28 mouse cellular contexts compared by ENCODE assay signal in the genomic region with DNA sequence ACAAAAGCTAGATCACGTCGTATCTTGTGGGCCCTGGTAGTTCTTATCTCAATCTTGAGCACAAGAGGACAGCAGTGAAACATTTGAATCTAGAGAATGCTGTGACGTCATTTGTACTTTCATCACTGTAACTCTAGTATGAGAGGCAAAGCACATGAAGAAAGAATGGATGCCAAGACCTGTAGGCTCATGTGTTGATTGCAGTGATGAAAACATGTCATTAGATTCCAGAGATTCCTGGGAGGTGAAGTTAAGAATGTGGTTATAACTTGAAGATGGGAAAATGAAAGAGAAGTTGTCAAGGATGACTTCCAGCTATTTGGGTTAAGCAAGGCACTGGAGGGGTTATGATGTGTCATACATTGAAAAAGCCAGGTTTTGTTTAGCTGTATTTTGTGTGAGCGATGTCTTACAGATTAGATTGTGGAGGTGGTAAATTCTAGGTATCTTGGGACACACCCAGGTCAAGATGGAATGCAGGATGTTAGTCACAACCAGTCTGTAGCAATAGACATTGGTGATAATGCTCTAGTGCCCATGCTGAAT.
"Had no signal": no experiment of that assay in that cellular context is flagged by ENCODE, and none has a peak within 500 bp of the region (broad histone marks: within the 10 kb centered on the region; RNA-seq: fewer than 3 reads in every experiment).

No protein-coding gene starts in this region.

- H3K27ac ChIP-seq: gastrocnemius, adult 2 months; heart, embryonic 10.5 days; hindbrain, embryonic 10.5 days; hindbrain, embryonic 12.5 days; hindbrain, embryonic 14.5 days; intestine, embryonic 15.5 days; layer of hippocampus, adult 2 months; left cerebral cortex, adult 2 months; limb, embryonic 10.5 days; limb, embryonic 12.5 days; liver, embryonic 13.5 days; liver, embryonic 15.5 days had no signal

- H3K4me2 ChIP-seq: heart, embryonic 12.5 days; hindbrain, embryonic 12.5 days; hindbrain, embryonic 14.5 days; intestine, embryonic 15.5 days; limb, embryonic 12.5 days; liver, embryonic 11.5 days; liver, embryonic 13.5 days; liver, embryonic 15.5 days had no signal

- ATAC-seq: hindbrain, embryonic 16.5 days; inflammation-experienced regulatory T-cells, adult 6 months; intestine, embryonic 15.5 days; intestine, postnatal 0 days had no signal

- H3K4me3 ChIP-seq: gastrocnemius, adult 2 months; heart, embryonic 10.5 days; heart, embryonic 12.5 days; hindbrain, embryonic 10.5 days; hindbrain, embryonic 12.5 days; intestine, embryonic 15.5 days; layer of hippocampus, adult 2 months; left cerebral cortex, adult 2 months; limb, embryonic 10.5 days; limb, embryonic 12.5 days; liver, embryonic 13.5 days; liver, embryonic 15.5 days had no signal

- DNase-seq: gastrocnemius, adult 2 months; gastrocnemius, postnatal 10 days; gastrocnemius, postnatal 25 days; heart, adult 18-20 months; heart, postnatal 10 days; heart, postnatal 4 days; kidney, adult 18-20 months; kidney, adult 8-10 months; kidney, postnatal 10 days; kidney, postnatal 25 days; kidney, postnatal 4 days; liver; liver, embryonic 13.5 days had no signal

- H3K4me1 ChIP-seq: heart, embryonic 10.5 days; heart, embryonic 12.5 days; hindbrain, embryonic 10.5 days; hindbrain, embryonic 12.5 days; intestine, embryonic 15.5 days; limb, embryonic 10.5 days; limb, embryonic 12.5 days; liver, embryonic 13.5 days; liver, embryonic 15.5 days had no signal

- H3K27me3 ChIP-seq: heart, embryonic 12.5 days; hindbrain, embryonic 12.5 days; intestine, embryonic 15.5 days; limb, embryonic 12.5 days; liver, embryonic 13.5 days; liver, embryonic 15.5 days had no signal

- H3K9me3 ChIP-seq: heart, embryonic 10.5 days; heart, embryonic 12.5 days; hindbrain, embryonic 10.5 days; hindbrain, embryonic 12.5 days; intestine, embryonic 15.5 days; limb, embryonic 10.5 days; limb, embryonic 12.5 days; liver, embryonic 13.5 days; liver, embryonic 15.5 days had no signal

- H3K36me3 ChIP-seq: heart, embryonic 10.5 days; heart, embryonic 12.5 days; hindbrain, embryonic 10.5 days; hindbrain, embryonic 12.5 days; intestine, embryonic 15.5 days; limb, embryonic 10.5 days; limb, embryonic 12.5 days; liver, embryonic 13.5 days; liver, embryonic 15.5 days had no signal

- H3K9ac ChIP-seq: heart, embryonic 12.5 days; hindbrain, embryonic 12.5 days; hindbrain, embryonic 14.5 days; intestine, embryonic 15.5 days; limb, embryonic 12.5 days; liver, embryonic 13.5 days; liver, embryonic 15.5 days had no signal
